Mouse (Mus musculus) layer of hippocampus, adult 2 months (tissue): Measurements from ENCODE around the gene Ralgapa1. TPM values are rescaled to one million over a fixed set of nuclear protein-coding genes. Genes with fewer than 3 reads are reported as not detected.
"Not testable (repeated sequence)": the region's sequence is repeated elsewhere in the genome, so short reads cannot be mapped to it uniquely, and the experiment has no call there.

Source experiments
- DNase-seq, 2 experiments: peaks; one replicate each; pipeline ENCODE4 v3.0.0; 2022; ENCODE audit warnings: low spot score in 2 of 2
- H3K27ac ChIP-seq: fragments of 200-600 bp; 2 replicates; pipeline ENCODE4 v1.8.1; 2022
- H3K4me3 ChIP-seq: fragments of 200-600 bp; 2 replicates; pipeline ENCODE4 v1.8.1; 2022; ENCODE audit warnings: mild to moderate bottlenecking
- CTCF ChIP-seq: fragments of 200-600 bp; conservative IDR thresholded peaks from 2 replicates; pipeline ENCODE4 v1.8.1; 2022; ENCODE audit warnings: antibody characterized with exemption, mild to moderate bottlenecking, moderate library complexity
- microRNA-seq, 2 experiments: library from miRNA; unstranded; fragments of <30 nt; microRNA quantifications; one replicate each; pipeline ENCODE4 v1.2.0; 2021
- total RNA-seq, 2 experiments: library from RNA; stranded (reverse); gene quantifications; 2 replicates each; pipeline ENCODE4 v1.2.3; 2021

Gene Ralgapa1
- total RNA-seq, 2 experiments from 2014 or later, result 127 to 135 TPM

- H3K27ac ChIP-seq, result no peak overlapping the region
- DNase-seq, result no peak
- no peak overlapping the region for H3K4me3 ChIP-seq
- TF ChIP-seq CTCF, result no peak
Measured at GRCm38 (mm10) chr12:55566837-55567236, 254.1 kb downstream of the Ralgapa1 start.

GRCm38 (mm10) chr12:55565867-55566266 is 255.1 kb downstream of the Ralgapa1 start:
- Histone ChIP-seq H3K27ac (no peak overlapping the region), H3K4me3 (no peak overlapping the region)
- DNase-seq, result no peak
- peak; percentile 49 for TF ChIP-seq CTCF

- Histone ChIP-seq H3K27ac (no peak within 1 kb of the TSS), H3K4me3 (no peak within 1 kb of the TSS; the same call in 1 of the 2 replicates)
- DNase-seq, result no peak
- no peak for TF ChIP-seq CTCF
Measured at GRCm38 (mm10) chr12:55565206-55565605, 255.8 kb downstream of the Ralgapa1 start, which contains the start of gene Aldoart2. TSS of gene Aldoart2 (plus strand) at chr12:55565239.

GRCm38 (mm10) chr12:55564187-55564963 is 256.6 kb downstream of the Ralgapa1 start:
- no peak overlapping the region for H3K27ac ChIP-seq
- no peak overlapping the region for H3K4me3 ChIP-seq
- TF ChIP-seq CTCF, result peak; percentile 47
- DNase-seq, result no peak

GRCm38 (mm10) chr12:55563742-55564141 is 257.2 kb downstream of the Ralgapa1 start:
- no peak overlapping the region for H3K4me3 ChIP-seq
- no peak for TF ChIP-seq CTCF
- no peak for DNase-seq
- no peak overlapping the region for H3K27ac ChIP-seq

GRCm38 (mm10) chr12:55560025-55560690 is 260.8 kb downstream of the Ralgapa1 start:
- Histone ChIP-seq H3K4me3 (no peak overlapping the region; the same call in 1 of the 2 replicates), H3K27ac (no peak overlapping the region)
- no peak for DNase-seq
- no peak for TF ChIP-seq CTCF

GRCm38 (mm10) chr12:55559184-55559855 is 261.6 kb downstream of the Ralgapa1 start:
- TF ChIP-seq CTCF, result no peak
- H3K4me3 ChIP-seq, result no peak overlapping the region
- H3K27ac ChIP-seq, result no peak overlapping the region
- DNase-seq, result no peak

- no peak overlapping the region for H3K4me3 ChIP-seq
- H3K27ac ChIP-seq, result no peak overlapping the region
- DNase-seq, result no peak
- no peak for TF ChIP-seq CTCF
Measured at GRCm38 (mm10) chr12:55557866-55558265, 263.1 kb downstream of the Ralgapa1 start.

GRCm38 (mm10) chr12:55554901-55555300 is 266.1 kb downstream of the Ralgapa1 start:
- not testable (repeated sequence) for H3K27ac ChIP-seq, H3K4me3 ChIP-seq, DNase-seq

Small RNA genes within 50 kb of the gene (microRNA-seq; reads per million reads assigned to microRNA genes)
- 3.2 to 3.7 reads per million in 2 experiments for gene Gm23394

Other genes with a start within 250 kb of the Ralgapa1 start
- under 1 TPM; 0.12 to 0.13 TPM for gene Insm2, start 221.7 kb downstream of the Ralgapa1 start, total RNA-seq
- gene Brms1l, start 15.2 kb upstream of the Ralgapa1 start, total RNA-seq, result 10 to 100 TPM; 65.2 to 72.3 TPM